Mouse (Mus musculus) Patski (cell line): ENCODE measurements at regions not wholly inside any gene's neighbourhood (a gene's known extent, or its start where the extent isn't known, plus 50 kb on each side); places are given as distances from the start of the nearest gene placed in this dataset.
"Not testable (repeated sequence)": the region's sequence is repeated elsewhere in the genome, so short reads cannot be mapped to it uniquely, and the experiment has no call there.

Experiments used
- ATAC-seq: fragments of 100-300 bp; one replicate; pipeline ENCODE4 v1.8.0; 2021
- CTCF ChIA-PET: fragments of 350-600 bp; sonication (Branson Sonifier 250); formaldehyde crosslinking; loops from one replicate; lab custom pipeline; 2022; ENCODE audit warnings: inconsistent platforms; lab: Charles Lee
- POLR2A ChIA-PET: fragments of 350-600 bp; sonication (Branson Sonifier 250); formaldehyde crosslinking; loops from one replicate; lab custom pipeline; 2022; ENCODE audit warnings: antibody characterized with exemption, inconsistent platforms; lab: Charles Lee
- DNase-seq: peaks from one replicate; pipeline ENCODE4 v3.0.0-alpha.2; 2011; ENCODE audit warnings: low read depth, low spot score
- H3K27me3 ChIP-seq: fragments of 371-371 bp; one replicate; pipeline ENCODE4 v1.5.1; 2021
- CTCF ChIP-seq: fragments of 100-300 bp; IDR thresholded peaks from one replicate; pipeline ENCODE4 v1.5.1; 2021
- in situ Hi-C: fragments of 300-500 bp; cut with MboI; formaldehyde crosslinking; loops from 3 replicates; pipeline ENCODE4 v1.11.1; 2018; ENCODE audit warnings: low pct_unique_long_range_greater_than_20kb, mixed read lengths

DNA sequence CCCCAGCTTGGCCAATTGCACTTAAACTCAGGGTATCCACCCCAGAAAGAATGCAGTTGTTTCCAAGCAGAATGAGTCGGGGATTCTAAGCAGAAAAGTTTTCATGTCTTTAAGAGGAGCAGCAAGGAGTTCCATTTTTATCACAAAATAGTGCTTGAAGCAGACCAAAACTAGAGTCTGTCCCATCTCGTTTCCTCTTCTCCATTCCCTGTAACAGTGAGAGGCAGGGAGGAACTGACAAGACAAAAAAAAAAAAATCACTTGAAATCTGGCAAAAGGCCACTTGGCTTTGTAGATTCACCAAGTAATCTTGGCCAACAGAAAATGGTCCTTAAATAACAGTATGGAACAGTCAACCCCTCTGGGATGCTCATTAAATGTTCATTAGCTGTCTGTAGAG, 186.8 kb downstream of the Kctd12 start:
- CTCF ChIA-PET, result interaction anchor here (1.1 kb wide), 1 partner anchor 9 kb away, joined by 4 read pairs; no protein-coding TSS in a partner anchor
- H3K27me3 ChIP-seq, result peaks cover 22% of the 10 kb centered on the region
- DNase-seq (no peak), ATAC-seq (no peak)
- in situ Hi-C loops, result loop anchor here (10.0 kb wide), 1 partner anchor 189 kb away; the partner anchor contains the start of gene Kctd12
- POLR2A ChIA-PET, result no interaction called here
- no peak for TF ChIP-seq CTCF

DNA sequence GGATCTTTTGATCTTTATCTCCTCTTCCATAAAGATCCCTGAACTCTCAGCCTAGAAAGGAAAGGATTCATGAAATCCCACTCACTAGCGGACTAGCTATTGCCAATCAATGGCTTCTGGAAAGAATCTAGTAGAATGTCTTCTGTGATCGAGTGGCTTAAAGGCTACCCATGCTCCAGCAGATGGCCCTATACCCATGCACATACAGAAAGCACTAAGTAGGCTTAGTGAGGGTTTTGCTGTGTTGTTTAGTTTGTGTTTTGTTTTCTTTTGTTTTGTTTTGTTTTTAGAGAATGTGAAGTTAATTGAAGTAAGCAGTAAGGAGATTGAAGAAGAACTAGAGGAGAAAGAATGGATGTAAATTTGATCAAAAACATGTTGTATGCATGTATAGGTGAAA, 187.5 kb downstream of the Kctd12 start:
- H3K27me3 ChIP-seq, result peaks cover 22% of the 10 kb centered on the region
- no peak for ATAC-seq
- peak; percentile 27 for TF ChIP-seq CTCF
- in situ Hi-C loops, result loop anchor here (10.0 kb wide), 1 partner anchor 190 kb away; the partner anchor contains the start of gene Kctd12
- POLR2A ChIA-PET, result no interaction called here
- no peak for DNase-seq
- CTCF ChIA-PET, result interaction anchor here (1.1 kb wide), 1 partner anchor 10 kb away, joined by 4 read pairs; no protein-coding TSS in a partner anchor

DNA sequence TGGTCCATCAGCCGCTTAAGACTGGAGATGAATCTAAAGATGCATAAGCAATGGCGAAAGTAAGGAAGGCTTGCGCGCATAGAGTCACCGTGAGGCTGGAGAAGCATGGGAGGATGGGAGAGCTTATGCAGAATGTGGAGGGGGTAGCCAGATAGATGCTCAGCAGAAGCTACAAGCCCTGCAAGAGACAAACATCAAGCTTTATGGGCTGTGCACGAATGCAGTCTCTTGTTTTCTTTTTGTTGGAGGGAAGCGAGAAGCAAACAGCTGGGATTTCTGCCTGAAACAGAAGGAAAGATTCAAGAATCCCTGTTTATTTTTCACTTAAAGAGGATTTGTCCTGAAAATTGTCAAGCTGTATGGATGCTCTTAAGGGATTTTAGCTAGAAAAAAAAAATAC, 188.7 kb downstream of the Kctd12 start:
- TF ChIP-seq CTCF, result no peak
- ChIA-PET CTCF (no interaction called here), POLR2A (no interaction called here)
- no peak for DNase-seq
- in situ Hi-C loops, result loop anchor here (10.0 kb wide), 1 partner anchor 191 kb away; the partner anchor contains the start of gene Kctd12
- H3K27me3 ChIP-seq, result peaks cover 22% of the 10 kb centered on the region
- no peak for ATAC-seq

DNA sequence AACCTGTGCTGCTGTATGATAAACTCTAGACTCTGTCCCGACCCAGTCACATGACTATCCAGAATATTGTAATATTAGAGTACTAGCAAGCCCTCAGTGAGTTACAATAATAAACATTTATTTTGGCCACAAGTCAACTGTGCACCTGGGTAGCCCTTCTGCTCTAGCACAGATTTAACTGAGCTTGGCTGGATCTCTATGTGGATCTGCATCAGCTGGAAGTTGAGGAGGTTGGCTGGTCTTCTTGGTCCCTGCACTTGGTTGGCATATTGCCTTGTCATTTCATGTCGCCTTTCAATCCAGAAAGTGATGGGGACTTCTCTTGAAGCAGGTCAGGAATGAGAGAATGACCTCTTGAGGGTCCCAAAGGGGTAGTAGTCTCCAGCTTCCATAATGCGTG, 191.5 kb downstream of the Kctd12 start:
- ATAC-seq (no peak), DNase-seq (no peak)
- ChIA-PET CTCF (no interaction called here), POLR2A (no interaction called here)
- H3K27me3 ChIP-seq, result peaks cover 20% of the 10 kb centered on the region
- TF ChIP-seq CTCF, result no peak
- in situ Hi-C loops, result loop anchor here (10.0 kb wide), 1 partner anchor 194 kb away; the partner anchor contains the start of gene Kctd12

DNA sequence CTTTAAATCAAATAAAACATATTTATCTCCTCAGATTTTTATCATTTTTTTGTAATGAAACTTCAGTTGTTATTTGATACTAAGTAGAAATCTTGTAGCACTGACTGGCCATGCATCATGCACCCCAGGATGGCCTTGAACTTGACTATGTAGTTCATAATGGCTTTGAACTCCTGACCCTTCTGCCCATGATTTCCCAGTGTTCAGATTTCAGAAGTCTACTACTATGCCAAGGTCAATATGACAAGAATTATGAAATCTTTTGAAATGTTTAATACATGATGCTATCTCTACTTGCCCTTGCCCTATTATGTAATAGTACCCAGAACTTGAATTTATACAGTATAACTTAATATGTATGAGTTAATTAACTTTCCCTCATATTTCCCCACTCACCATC, 200.2 kb downstream of the Kctd12 start:
- no peak for TF ChIP-seq CTCF
- ATAC-seq (no peak), DNase-seq (no peak)
- in situ Hi-C loops, result no loop called here
- ChIA-PET POLR2A (no interaction called here), CTCF (no interaction called here)
- H3K27me3 ChIP-seq, result peaks cover 8% of the 10 kb centered on the region

DNA sequence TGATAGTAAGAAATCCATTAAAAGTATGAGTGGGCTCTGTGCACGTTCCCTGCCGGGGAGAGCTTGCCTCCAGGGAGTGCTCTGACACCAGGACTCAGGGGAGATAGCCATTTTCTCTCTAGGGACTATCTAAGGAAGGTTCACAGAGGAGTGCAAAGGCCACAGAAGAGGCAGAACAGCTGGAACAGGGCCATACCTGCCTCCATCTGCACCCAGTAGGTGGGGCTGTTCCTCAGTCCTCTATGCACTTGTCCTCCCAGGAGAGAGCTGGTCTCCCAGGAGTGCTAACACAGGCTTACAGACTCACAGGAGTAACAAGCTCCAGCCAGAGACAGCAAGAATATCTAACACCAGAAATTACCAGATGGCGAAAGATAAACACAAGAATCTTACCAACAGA, 212.7 kb downstream of the Kctd12 start:
- DNase-seq (no peak), ATAC-seq (no peak)
- in situ Hi-C loops, result no loop called here
- ChIA-PET POLR2A (no interaction called here), CTCF (interaction anchor here (1.4 kb wide), 1 partner anchor 224 kb away, joined by 3 read pairs; no protein-coding TSS in a partner anchor)
- TF ChIP-seq CTCF, result peak; percentile 45
- H3K27me3 ChIP-seq, result peaks cover 8% of the 10 kb centered on the region

DNA sequence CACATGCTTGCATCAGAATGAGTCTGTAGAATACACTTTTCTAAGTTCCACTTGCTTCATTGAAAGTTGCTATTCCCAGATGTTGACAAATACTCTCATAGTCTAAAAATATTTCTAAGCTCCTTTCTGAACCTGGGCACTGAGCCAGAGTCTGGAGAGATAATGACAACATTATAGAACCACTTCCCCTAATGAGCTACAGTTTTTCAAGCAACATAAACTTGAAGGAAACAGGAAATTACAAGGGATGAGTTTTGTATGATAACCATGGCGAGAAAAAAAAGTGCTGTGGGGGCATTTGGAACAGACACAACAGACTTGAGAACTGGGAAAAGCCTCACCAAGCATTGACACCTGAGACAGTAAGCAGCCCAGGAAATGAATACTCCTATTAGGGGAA, 233.8 kb downstream of the Kctd12 start:
- no peak for TF ChIP-seq CTCF
- DNase-seq, result peak; percentile 9
- H3K27me3 ChIP-seq, result no peaks in the 10 kb centered on the region
- in situ Hi-C loops, result no loop called here
- POLR2A ChIA-PET, result no interaction called here
- CTCF ChIA-PET, result no interaction called here
- no peak for ATAC-seq

DNA sequence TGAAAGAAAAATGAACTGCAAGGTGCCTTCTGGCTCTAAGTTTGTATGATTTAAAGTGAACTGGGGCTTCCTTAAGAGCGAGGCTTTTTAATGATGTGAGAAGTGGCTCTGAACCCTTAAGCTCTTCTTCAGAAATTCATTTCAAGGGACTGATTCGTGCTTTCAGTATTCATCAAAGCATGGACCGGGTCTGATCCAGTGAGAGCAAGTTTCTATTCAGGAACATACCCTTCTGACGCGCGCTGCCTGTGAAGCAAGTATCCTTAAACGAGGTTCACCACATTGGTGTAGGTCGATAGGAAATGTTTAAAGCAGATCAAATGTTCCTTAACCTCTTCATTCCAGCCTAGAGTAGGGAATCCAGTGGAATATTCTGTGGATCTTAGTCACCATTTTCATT, 240.1 kb downstream of the Kctd12 start:
- H3K27me3 ChIP-seq, result no peaks in the 10 kb centered on the region
- POLR2A ChIA-PET, result no interaction called here
- no peak for DNase-seq
- CTCF ChIA-PET, result no interaction called here
- no peak for TF ChIP-seq CTCF
- in situ Hi-C loops, result no loop called here
- ATAC-seq, result no peak

DNA sequence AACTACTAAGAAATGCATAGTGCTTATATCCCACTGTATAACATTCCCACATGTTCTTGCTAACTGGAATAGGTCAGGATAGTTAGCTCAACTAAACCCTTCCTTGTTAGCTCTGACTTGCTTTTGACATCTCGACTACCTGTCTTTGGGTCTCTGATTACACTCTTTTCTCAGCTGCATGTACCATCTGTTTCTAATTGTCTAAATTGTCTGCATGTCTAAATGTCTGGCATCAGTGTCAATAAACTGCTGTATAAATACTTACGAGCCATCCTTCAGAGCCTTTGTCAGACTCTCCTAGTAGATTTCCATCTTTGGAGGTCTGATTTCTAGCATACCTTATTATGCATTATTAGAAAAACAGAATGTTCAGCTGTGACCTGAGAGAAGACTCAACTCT, 245.8 kb downstream of the Kctd12 start:
- ChIA-PET POLR2A (no interaction called here), CTCF (interaction anchor here (1.0 kb wide), 1 partner anchor 13 kb away, joined by 3 read pairs; no protein-coding TSS in a partner anchor)
- in situ Hi-C loops, result no loop called here
- TF ChIP-seq CTCF, result no peak
- no peak for ATAC-seq
- no peaks in the 10 kb centered on the region for H3K27me3 ChIP-seq
- no peak for DNase-seq

DNA sequence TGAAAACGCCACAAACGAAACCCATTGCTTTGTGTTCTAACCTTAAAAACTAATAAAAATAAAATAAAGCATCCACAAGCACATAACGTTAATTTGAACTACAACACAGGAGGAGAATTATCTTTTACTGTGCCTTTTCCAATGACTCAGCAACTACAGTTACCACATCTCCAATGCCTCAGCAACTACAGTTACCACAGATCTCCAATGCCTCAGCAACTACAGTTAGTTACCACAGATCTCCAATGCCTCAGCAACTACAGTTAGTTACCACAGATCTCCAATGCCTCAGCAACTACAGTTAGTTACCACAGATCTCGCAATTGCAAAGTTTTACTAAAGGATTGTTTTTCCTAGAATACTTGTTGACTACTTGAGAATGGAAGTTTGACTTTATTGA, 248.7 kb downstream of the Kctd12 start:
- DNase-seq, ATAC-seq, CTCF ChIA-PET, H3K27me3 ChIP-seq, POLR2A ChIA-PET, in situ Hi-C loops: not testable (repeated sequence)

DNA sequence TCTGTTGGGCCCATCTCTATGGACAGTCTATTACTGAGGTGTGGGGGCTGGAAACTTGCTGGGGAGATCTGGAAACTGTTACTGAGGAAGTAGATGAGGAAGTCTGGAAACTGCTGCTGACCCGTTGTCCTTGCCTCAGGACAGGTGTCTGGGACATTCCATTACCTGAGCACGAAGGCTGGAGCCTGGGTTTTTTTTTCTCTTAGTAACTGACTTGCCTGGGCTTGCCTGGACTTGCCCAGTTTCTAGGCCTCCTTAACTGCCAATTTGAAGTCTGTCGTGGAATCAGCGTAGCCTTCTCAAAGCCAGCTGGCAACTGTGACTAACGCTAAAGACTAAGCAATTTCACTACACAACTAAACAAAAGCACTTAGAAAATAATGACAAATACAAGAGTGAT, 250.7 kb downstream of the Kctd12 start:
- DNase-seq (no peak), ATAC-seq (no peak)
- TF ChIP-seq CTCF, result no peak
- ChIA-PET CTCF (no interaction called here), POLR2A (no interaction called here)
- in situ Hi-C loops, result no loop called here
- peaks cover 12% of the 10 kb centered on the region for H3K27me3 ChIP-seq

DNA sequence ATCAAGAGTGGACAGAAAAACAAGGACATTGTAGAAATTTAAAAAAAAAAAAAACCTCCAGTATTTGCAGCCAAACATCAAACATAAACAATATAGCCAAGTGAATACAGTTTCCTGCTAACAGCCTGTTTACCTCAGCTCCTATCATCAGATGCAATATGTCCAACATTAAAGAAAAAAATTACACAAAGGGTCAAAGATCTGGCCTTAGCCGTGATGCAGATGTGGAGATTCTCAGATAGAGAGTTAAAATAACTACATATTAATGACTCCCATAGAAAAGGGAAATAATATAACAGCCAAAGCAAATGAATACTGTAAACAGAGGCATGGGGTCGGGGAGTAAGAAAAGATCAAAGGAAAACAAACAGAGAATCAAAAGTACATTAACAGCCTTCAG, 259.8 kb downstream of the Kctd12 start:
- in situ Hi-C loops, result no loop called here
- ChIA-PET POLR2A (no interaction called here), CTCF (interaction anchor here (0.8 kb wide), 1 partner anchor 10 kb away, joined by 3 read pairs; no protein-coding TSS in a partner anchor)
- no peak for TF ChIP-seq CTCF
- DNase-seq (no peak), ATAC-seq (no peak)
- peaks cover 12% of the 10 kb centered on the region for H3K27me3 ChIP-seq
